Mouse (Mus musculus) heart, adult 2 months (tissue): ENCODE measurements around the gene Pheta1.

Experiments
- CTCF ChIP-seq: fragments of 200-600 bp; IDR thresholded peaks from 2 replicates; pipeline ENCODE4 v1.8.1; 2022; ENCODE audit warnings: antibody characterized with exemption, mild to moderate bottlenecking, moderate library complexity
- EP300 ChIP-seq: fragments of 200-500 bp; IDR thresholded peaks from 2 replicates; pipeline ENCODE4 v1.6.1; 2011; ENCODE audit warnings: low read depth, low read length, control low read depth; ENCODE audit not compliant: insufficient read depth
- POLR2A ChIP-seq: fragments of 200-500 bp; IDR thresholded peaks from 2 replicates; pipeline ENCODE4 v1.6.1; 2011; ENCODE audit warnings: mild to moderate bottlenecking, low read depth, low read length, control low read depth; ENCODE audit not compliant: insufficient read depth

- no peak for TF ChIP-seq POLR2A
- TF ChIP-seq CTCF = no peak
- no peak for TF ChIP-seq EP300
Measured at GRCm38 (mm10) chr5:121841516-121841915, 7.3 kb upstream of the Pheta1 start.
